Mouse (Mus musculus) CH12.LX (cell line): ENCODE measurements around the gene Hsf4. TPM values are rescaled to one million over a fixed set of nuclear protein-coding genes. Genes with fewer than 3 reads are reported as not detected.

Experiments used
- DNase-seq: peaks from one replicate; pipeline ENCODE4 v3.0.0-alpha.2; 2013; ENCODE audit errors: extremely low read depth
- H3K27ac ChIP-seq: 2 replicates; pipeline ENCODE4 v1.5.1; 2012; ENCODE audit warnings: low read depth, mild to moderate bottlenecking, control low read depth, moderate library complexity; ENCODE audit not compliant: insufficient read depth
- H3K27me3 ChIP-seq: replicated peaks from 2 replicates; pipeline ENCODE3; 2012; ENCODE audit warnings: inconsistent platforms
- H3K36me3 ChIP-seq, 2 experiments: replicated peaks in 1 of 2; 2 replicates each; pipeline versions ENCODE3 to v1.6.1; 2012; ENCODE audit warnings: inconsistent platforms in 1 of 2, low read length in 1 of 2, mild to moderate bottlenecking in 1 of 2, mixed read lengths in 1 of 2, moderate library complexity in 1 of 2; ENCODE audit not compliant: control insufficient read depth in 1 of 2, insufficient read depth in 1 of 2
- H3K4me1 ChIP-seq, 2 experiments: 2 replicates each; pipeline ENCODE4 v1.6.1; 2012; ENCODE audit warnings: inconsistent platforms in 1 of 2, moderate library complexity in 1 of 2; ENCODE audit not compliant: insufficient read depth in 2 of 2, control insufficient read depth in 1 of 2
- H3K4me2 ChIP-seq: 2 replicates; pipeline ENCODE4 v1.6.1; 2012; ENCODE audit warnings: low read depth, mild to moderate bottlenecking, control low read depth; ENCODE audit not compliant: poor library complexity, insufficient read depth, severe bottlenecking
- H3K4me3 ChIP-seq, 3 experiments: fragments of 150-350 bp in 1 of 3; sonication (generic) in 1 of 3; replicated peaks in 1 of 3; 2 replicates each; pipeline versions ENCODE3 to v1.5.1; 2011 to 2012; ENCODE audit warnings: low read depth in 2 of 3, low read length in 2 of 3, mild to moderate bottlenecking in 2 of 3, moderate library complexity in 2 of 3, control low read depth in 1 of 3, improper control_type of control experiment in 1 of 3, inconsistent platforms in 1 of 3, mixed read lengths in 1 of 3; ENCODE audit not compliant: poor library complexity in 1 of 3
- H3K79me2 ChIP-seq: replicated peaks from 2 replicates; pipeline ENCODE4 v1.6.1; 2012; ENCODE audit warnings: mild to moderate bottlenecking, moderate library complexity; ENCODE audit not compliant: control insufficient read depth, poor library complexity, insufficient read depth, severe bottlenecking; ENCODE audit errors: extremely low read depth
- H3K9ac ChIP-seq: 2 replicates; pipeline ENCODE4 v1.6.1; 2012; ENCODE audit warnings: low read depth, mild to moderate bottlenecking, control low read depth, moderate library complexity; ENCODE audit not compliant: insufficient read depth
- H3K9me3 ChIP-seq: replicated peaks from 2 replicates; pipeline ENCODE3; 2012; ENCODE audit warnings: low read length, inconsistent platforms, mixed read lengths
- BHLHE40 ChIP-seq: IDR thresholded peaks from 2 replicates; pipeline ENCODE4 v1.6.1; 2011; ENCODE audit warnings: mild to moderate bottlenecking, low read depth, low read length, improper control_type of control experiment
- CHD1 ChIP-seq: IDR thresholded peaks from 2 replicates; pipeline ENCODE4 v1.6.1; 2012; ENCODE audit warnings: low read depth, low read length, improper control_type of control experiment, inconsistent platforms
- CHD2 ChIP-seq: IDR thresholded peaks from 2 replicates; pipeline ENCODE4 v1.6.1; 2011; ENCODE audit warnings: low read length, improper control_type of control experiment
- CTCF ChIP-seq, 2 experiments: IDR thresholded peaks in 1 of 2; conservative IDR thresholded peaks in 1 of 2; 2 replicates each; pipeline ENCODE4 v1.5.1; 2011 to 2012; ENCODE audit warnings: low read depth in 2 of 2, low read length in 2 of 2, improper control_type of control experiment in 1 of 2, inconsistent platforms in 1 of 2, mild to moderate bottlenecking in 1 of 2, moderate library complexity in 1 of 2
- E2F4 ChIP-seq: IDR thresholded peaks from 2 replicates; pipeline ENCODE4 v1.6.1; 2011; ENCODE audit warnings: low read depth, low read length, improper control_type of control experiment; ENCODE audit not compliant: insufficient replicate concordance
- ELF1 ChIP-seq: IDR thresholded peaks from 2 replicates; pipeline ENCODE4 v1.6.1; 2014; ENCODE audit warnings: low read depth, mild to moderate bottlenecking, inconsistent platforms, low read length, improper control_type of control experiment
- EP300 ChIP-seq: IDR thresholded peaks from 2 replicates; pipeline ENCODE4 v1.6.1; 2011; ENCODE audit warnings: low read length, improper control_type of control experiment
- ETS1 ChIP-seq: conservative IDR thresholded peaks from 2 replicates; pipeline ENCODE4 v1.6.1; 2012; ENCODE audit warnings: low read depth, mild to moderate bottlenecking, inconsistent platforms, low read length, improper control_type of control experiment, moderate library complexity
- GABPA ChIP-seq: IDR thresholded peaks from 2 replicates; pipeline ENCODE4 v1.6.1; 2012; ENCODE audit warnings: low read depth, low read length, improper control_type of control experiment, inconsistent platforms; ENCODE audit not compliant: insufficient replicate concordance
- HCFC1 ChIP-seq: IDR thresholded peaks from 2 replicates; pipeline ENCODE4 v1.6.1; 2012; ENCODE audit warnings: low read depth, mild to moderate bottlenecking, inconsistent platforms, low read length, improper control_type of control experiment
- IRF4 ChIP-seq: IDR thresholded peaks from 2 replicates; pipeline ENCODE4 v1.6.1; 2014; ENCODE audit warnings: low read depth, mild to moderate bottlenecking, inconsistent platforms, low read length, improper control_type of control experiment
- JUN ChIP-seq: IDR thresholded peaks from 2 replicates; pipeline ENCODE4 v1.6.1; 2011; ENCODE audit warnings: low read depth, mild to moderate bottlenecking, low read length, improper control_type of control experiment, moderate library complexity; ENCODE audit not compliant: insufficient read depth
- JUND ChIP-seq: conservative IDR thresholded peaks from 2 replicates; pipeline ENCODE4 v1.6.1; 2011; ENCODE audit warnings: low read depth, low read length, improper control_type of control experiment
- KAT2A ChIP-seq: IDR thresholded peaks from 2 replicates; pipeline ENCODE4 v1.6.1; 2012; ENCODE audit warnings: low read length, improper control_type of control experiment, inconsistent platforms; ENCODE audit not compliant: insufficient replicate concordance
- MAFK ChIP-seq: IDR thresholded peaks from 2 replicates; pipeline ENCODE4 v1.6.1; 2011; ENCODE audit warnings: low read length, improper control_type of control experiment; ENCODE audit not compliant: insufficient replicate concordance
- MAX ChIP-seq: IDR thresholded peaks from 2 replicates; pipeline ENCODE4 v1.6.1; 2011; ENCODE audit warnings: low read length, improper control_type of control experiment
- MAZ ChIP-seq: IDR thresholded peaks from 2 replicates; pipeline ENCODE4 v1.6.1; 2012; ENCODE audit warnings: low read depth, mild to moderate bottlenecking, inconsistent platforms, low read length, improper control_type of control experiment, moderate library complexity
- MEF2A ChIP-seq: IDR thresholded peaks from 2 replicates; pipeline ENCODE4 v1.6.1; 2014; ENCODE audit warnings: low read depth, mild to moderate bottlenecking, inconsistent platforms, low read length, improper control_type of control experiment, borderline replicate concordance
- MXI1 ChIP-seq: IDR thresholded peaks from 2 replicates; pipeline ENCODE4 v1.6.1; 2011; ENCODE audit warnings: mild to moderate bottlenecking, low read depth, low read length, improper control_type of control experiment
- MYC ChIP-seq: IDR thresholded peaks from 2 replicates; pipeline ENCODE4 v1.6.1; 2011; ENCODE audit warnings: low read depth, mild to moderate bottlenecking, improper control_type of control experiment, low read length
- NELFE ChIP-seq: IDR thresholded peaks from 2 replicates; pipeline ENCODE4 v1.6.1; 2011; ENCODE audit warnings: low read depth, low read length, improper control_type of control experiment
- NRF1 ChIP-seq: IDR thresholded peaks from 2 replicates; pipeline ENCODE4 v1.6.1; 2014; ENCODE audit warnings: low read depth, mild to moderate bottlenecking, inconsistent platforms, low read length, improper control_type of control experiment, moderate library complexity
- PAX5 ChIP-seq: IDR thresholded peaks from 2 replicates; pipeline ENCODE4 v1.6.1; 2012; ENCODE audit warnings: low read length, inconsistent platforms, mixed read lengths
- POLR2A ChIP-seq: IDR thresholded peaks from 2 replicates; pipeline ENCODE4 v1.6.1; 2011; ENCODE audit warnings: low read depth, mild to moderate bottlenecking, improper control_type of control experiment, low read length
- POLR2AphosphoS2 ChIP-seq: IDR thresholded peaks from 2 replicates; pipeline ENCODE4 v1.6.1; 2011; ENCODE audit warnings: low read depth, low read length, improper control_type of control experiment
- RAD21 ChIP-seq: IDR thresholded peaks from 2 replicates; pipeline ENCODE4 v1.6.1; 2011; ENCODE audit warnings: low read depth, mild to moderate bottlenecking, low read length, improper control_type of control experiment, moderate library complexity
- RCOR1 ChIP-seq: conservative IDR thresholded peaks from 2 replicates; pipeline ENCODE4 v1.6.1; 2012; ENCODE audit warnings: low read depth, mild to moderate bottlenecking, inconsistent platforms, low read length, improper control_type of control experiment
- SIN3A ChIP-seq: IDR thresholded peaks from 2 replicates; pipeline ENCODE4 v1.6.1; 2012; ENCODE audit warnings: low read length, improper control_type of control experiment, inconsistent platforms
- SMC3 ChIP-seq: IDR thresholded peaks from 2 replicates; pipeline ENCODE4 v1.6.1; 2011; ENCODE audit warnings: low read depth, low read length, improper control_type of control experiment
- TBP ChIP-seq: conservative IDR thresholded peaks from 2 replicates; pipeline ENCODE4 v1.6.1; 2011; ENCODE audit warnings: low read depth, low read length, improper control_type of control experiment
- TCF12 ChIP-seq: IDR thresholded peaks from 2 replicates; pipeline ENCODE4 v1.6.1; 2014; ENCODE audit warnings: low read depth, mild to moderate bottlenecking, inconsistent platforms, low read length, improper control_type of control experiment
- UBTF ChIP-seq: IDR thresholded peaks from 2 replicates; pipeline ENCODE4 v1.6.1; 2012; ENCODE audit warnings: low read depth, mild to moderate bottlenecking, inconsistent platforms, low read length, improper control_type of control experiment, moderate library complexity
- USF1 ChIP-seq: IDR thresholded peaks from 2 replicates; pipeline ENCODE4 v1.6.1; 2014; ENCODE audit warnings: low read depth, mild to moderate bottlenecking, inconsistent platforms, low read length, improper control_type of control experiment
- USF2 ChIP-seq: conservative IDR thresholded peaks from 2 replicates; pipeline ENCODE4 v1.6.1; 2011; ENCODE audit warnings: low read depth, low read length, improper control_type of control experiment
- ZC3H11A ChIP-seq: IDR thresholded peaks from 2 replicates; pipeline ENCODE4 v1.6.1; 2012; ENCODE audit warnings: low read depth, mild to moderate bottlenecking, inconsistent platforms, low read length, improper control_type of control experiment
- ZKSCAN1 ChIP-seq: IDR thresholded peaks from 2 replicates; pipeline ENCODE4 v1.6.1; 2012; ENCODE audit warnings: low read depth, inconsistent platforms, low read length, improper control_type of control experiment, borderline replicate concordance
- ZMIZ1 ChIP-seq: IDR thresholded peaks from 2 replicates; pipeline ENCODE4 v1.6.1; 2012; ENCODE audit warnings: low read depth, mild to moderate bottlenecking, inconsistent platforms, low read length, improper control_type of control experiment
- ZNF384 ChIP-seq: IDR thresholded peaks from 2 replicates; pipeline ENCODE4 v1.6.1; 2012; ENCODE audit warnings: low read depth, low read length, improper control_type of control experiment, inconsistent platforms
- dilution Hi-C: fragments of 300-500 bp; cut with MboI; formaldehyde crosslinking; loops from 2 replicates; pipeline ENCODE4 v1.14.3; 2020; ENCODE audit warnings: low sequenced_read_pairs; ENCODE audit not compliant: extremely low pct_unique_long_range_greater_than_20kb, extremely low pct_ligation_motif_present
- in situ Hi-C: fragments of 300-500 bp; cut with MboI; formaldehyde crosslinking; loops from 3 replicates; pipeline ENCODE4 v1.14.3; 2019; ENCODE audit warnings: low sequenced_read_pairs, low pct_ligation_motif_present, low pct_unique_long_range_greater_than_20kb, mixed read lengths
- polyA plus RNA-seq: library from polyadenylated mRNA; unstranded; fragments of >175 nt; gene quantifications from 2 replicates; pipeline ENCODE4 v1.2.1, GENCODE M21; 2012; ENCODE audit warnings: low read depth; ENCODE audit not compliant: insufficient read length
- total RNA-seq, 2 experiments: library from RNA; depleted of rRNA; stranded (reverse); fragments of 300-350 nt in 1 of 2; fragments of >200 nt in 1 of 2; gene quantifications; 2 replicates each; pipeline ENCODE4 v1.2.3; 2012 to 2014

Hsf4 gene
- total and polyA plus RNA-seq, 3 experiments, result 0.08 TPM; not detected in 2

DNA sequence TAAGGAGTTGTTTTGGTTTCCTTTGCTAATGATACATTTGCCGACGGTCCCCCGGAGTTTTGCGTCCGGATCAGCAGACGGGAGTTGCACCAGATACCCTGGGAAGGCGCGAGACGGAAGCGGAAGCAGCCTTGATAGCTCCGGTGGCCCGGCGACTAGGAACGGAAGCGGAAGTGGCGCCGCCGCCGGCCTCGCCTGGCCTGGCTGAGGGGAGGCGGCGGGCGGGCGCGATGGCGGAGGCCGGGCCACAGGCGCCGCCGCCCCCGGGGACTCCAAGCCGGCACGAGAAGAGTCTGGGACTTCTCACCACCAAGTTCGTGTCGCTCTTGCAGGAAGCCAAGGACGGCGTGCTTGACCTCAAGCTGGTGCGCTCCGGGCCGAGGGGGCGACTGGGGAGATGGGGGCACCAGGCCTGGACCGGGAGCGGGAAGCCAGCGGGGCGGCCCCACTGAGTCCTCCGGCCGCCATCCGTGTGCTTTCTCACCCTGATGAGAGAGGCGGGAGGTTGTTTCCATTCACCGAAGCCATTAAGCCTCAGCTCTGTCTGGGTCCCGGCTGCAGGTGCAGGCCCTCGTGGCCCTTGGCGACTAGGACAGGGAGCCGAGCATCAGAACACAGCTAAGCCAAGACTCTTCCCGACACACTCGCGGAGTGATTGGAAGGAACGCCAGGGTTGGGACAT, 28.1 kb downstream of the Hsf4 start, which contains the start of gene E2f4:
Gene E2f4, plus strand, starts transcription at position 153 of the 682 bp plus-strand sequence.
- TF ChIP-seq MAFK (no peak), CHD1 (no peak), HCFC1 (peak; percentile 87), PAX5 (no peak), ELF1 (peak; percentile 99), POLR2A (peak; percentile 85), JUN (no peak), MAZ (no peak), ZMIZ1 (peak; percentile 83), KAT2A (peak; percentile 73; the same call in 1 of the 2 replicates), GABPA (no peak), CHD2 (no peak; the same call in 1 of the 2 replicates), EP300 (no peak), E2F4 (no peak), USF2 (no peak), UBTF (no peak; the same call in 1 of the 2 replicates), TBP (0 out of 2 replicates have a peak, but pooled peaks have one; percentile 27), ZC3H11A (no peak), RCOR1 (no peak), MEF2A (peak; percentile 67), ETS1 (peak; percentile 48), ZNF384 (no peak), MAX (no peak), MYC (peak; percentile 52; the same call in 1 of the 2 replicates), USF1 (no peak), NRF1 (peak; percentile 43), SIN3A (peak; percentile 93), JUND (no peak), RAD21 (no peak), MXI1 (peak; percentile 70), CTCF (conservative IDR thresholded peaks at IDR 0.05 in 1 of 2, IDR thresholded peaks at IDR 0.05 in 1 of 2; ENCODE audit: low read depth in 2 of 2, low read length in 2 of 2) (no peak), IRF4 (peak; percentile 57; the same call in 1 of the 2 replicates), ZKSCAN1 (no peak), NELFE (peak; percentile 77), POLR2AphosphoS2 (peak; percentile 66; the same call in 1 of the 2 replicates), TCF12 (peak; percentile 81), BHLHE40 (no peak), SMC3 (no peak)
- Histone ChIP-seq H3K79me2 (peaks cover 26% of the 10 kb centered on the region), H3K4me1 (peaks cover 10 to 59% of the 10 kb centered on the region in 2 experiments), H3K9me3 (no peaks in the 10 kb centered on the region), H3K27me3 (no peaks in the 10 kb centered on the region), H3K4me2 (peak within 1 kb of the TSS; percentile 88), H3K27ac (peak within 1 kb of the TSS; percentile 50), H3K9ac (peak within 1 kb of the TSS; percentile 94), H3K36me3 (peaks cover 25 to 47% of the 10 kb centered on the region in 2 experiments), H3K4me3 (peak within 1 kb of the TSS; percentile 82 to 96 (median 89))
- dilution Hi-C loops (no loop called here), in situ Hi-C loops (no loop called here)
- peak; percentile 93 for DNase-seq
